Mouse (Mus musculus): Measurements from ENCODE around the gene Kbtbd12. TPM values are rescaled to one million over a fixed set of nuclear protein-coding genes. Genes with fewer than 3 reads are reported as not detected.

The Kbtbd12 gene
- total RNA-seq, 2 experiments from 2014 or later: 0.46 to 3.3 TPM

DNA sequence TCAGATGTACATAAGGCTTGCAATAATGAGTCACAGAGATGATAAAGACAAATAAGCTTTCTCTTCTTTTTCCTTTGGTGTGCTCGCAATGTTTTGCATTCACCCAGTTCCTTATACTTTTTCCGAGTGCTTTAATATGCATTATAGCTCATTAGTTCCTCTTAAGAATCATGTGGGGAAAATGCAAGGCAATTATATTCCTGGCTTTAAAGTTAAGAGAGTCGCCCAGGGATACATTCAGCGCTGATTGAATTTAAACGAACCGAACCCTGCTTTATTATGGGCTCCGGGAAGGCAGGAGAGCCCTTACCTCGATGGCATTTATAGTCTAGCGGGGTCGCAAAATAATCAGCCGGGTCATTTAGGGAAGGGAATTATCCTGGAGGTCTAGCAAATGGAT is 10.8 kb downstream of the Kbtbd12 start:
- no peak for DNase-seq

DNA sequence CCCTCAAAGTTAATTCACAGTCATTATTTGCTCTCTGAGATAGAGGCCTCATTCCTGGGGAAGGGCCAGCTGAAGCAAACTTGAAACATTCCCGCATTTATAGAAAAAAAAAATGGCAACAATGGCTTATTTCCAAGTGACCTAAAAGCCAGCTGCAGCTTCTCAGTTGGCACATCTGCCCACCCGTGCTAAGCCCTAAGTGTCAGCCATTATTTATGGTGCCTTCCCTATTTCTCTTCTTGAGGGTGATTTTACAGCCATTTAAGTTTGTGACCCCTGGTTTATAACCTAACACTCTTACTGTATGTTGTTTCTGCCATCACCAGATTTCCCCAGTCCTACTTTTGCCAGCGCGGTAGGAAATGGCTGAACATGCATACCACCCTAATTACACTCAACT is 11.3 kb downstream of the Kbtbd12 start:
- DNase-seq: no peak

DNA sequence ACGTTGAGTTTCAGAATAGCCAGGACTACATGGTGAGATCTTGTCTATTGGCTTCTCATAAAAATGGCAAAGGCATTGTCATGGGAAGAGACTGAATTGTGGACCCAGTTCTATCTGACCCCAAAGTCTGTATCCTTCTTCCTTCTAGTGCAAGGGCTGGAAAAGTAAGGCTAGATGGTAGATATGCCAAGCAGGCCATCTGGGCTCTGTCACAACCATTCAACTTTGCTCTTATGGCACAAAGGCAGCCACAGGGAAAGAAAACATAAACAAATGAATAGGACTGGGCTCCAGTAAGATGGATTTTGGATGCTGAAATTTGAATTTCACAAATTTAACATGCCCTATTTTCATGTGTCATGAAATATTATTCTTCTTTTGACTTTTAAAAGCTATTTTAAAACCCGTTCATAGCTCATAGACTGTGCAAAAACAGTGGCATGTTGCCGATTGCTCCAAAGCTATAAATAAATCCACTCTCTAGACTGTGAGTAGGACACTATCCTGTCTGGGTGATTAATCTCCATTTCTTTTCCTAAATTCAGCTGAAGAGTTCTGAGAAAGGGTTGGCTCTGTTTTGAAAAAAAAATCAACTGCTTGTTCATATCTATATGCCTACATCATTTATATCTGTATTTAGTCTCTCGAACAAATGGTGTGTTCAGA is 15.8 kb downstream of the Kbtbd12 start:
- DNase-seq: no peak

DNA sequence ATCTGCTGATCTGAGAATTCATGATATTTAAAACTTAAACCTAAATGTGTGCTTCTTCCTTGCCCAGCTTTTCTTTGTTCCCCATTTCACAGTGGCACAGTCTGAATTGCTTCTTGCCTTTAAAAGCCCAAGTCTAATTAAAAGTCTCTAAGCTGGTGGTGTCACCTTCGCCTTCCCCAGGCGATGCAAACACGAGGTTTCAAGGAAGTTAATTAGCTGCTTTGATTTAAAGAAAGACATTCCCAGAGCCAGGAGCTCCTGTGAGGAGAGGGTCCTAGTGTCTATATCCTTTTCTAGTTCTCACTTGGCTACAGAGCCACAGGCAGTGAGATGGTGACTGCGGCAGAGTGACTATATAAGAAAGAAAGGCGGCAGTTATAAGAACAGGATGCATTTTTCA is 18.2 kb downstream of the Kbtbd12 start:
- DNase-seq: no peak

DNA sequence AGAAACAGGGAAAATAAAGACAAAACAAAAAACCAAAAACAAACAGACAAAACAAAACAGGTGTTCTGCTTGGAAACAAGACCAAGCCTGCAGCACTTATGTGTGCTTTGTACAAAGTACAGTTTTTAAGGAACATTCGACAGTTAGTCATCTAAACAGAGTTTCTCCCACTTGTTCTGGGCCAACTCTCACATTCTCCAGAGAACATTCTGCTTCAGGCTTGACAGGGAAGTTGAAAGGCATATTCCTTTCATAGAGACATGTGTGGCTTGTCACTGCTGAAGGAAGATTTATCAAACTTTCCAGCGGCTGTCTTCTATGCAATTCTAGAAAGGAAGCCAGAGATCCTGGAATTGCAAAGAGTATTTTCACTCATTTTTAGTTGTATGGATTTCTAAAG is 22.4 kb downstream of the Kbtbd12 start:
- DNase-seq: no peak

DNA sequence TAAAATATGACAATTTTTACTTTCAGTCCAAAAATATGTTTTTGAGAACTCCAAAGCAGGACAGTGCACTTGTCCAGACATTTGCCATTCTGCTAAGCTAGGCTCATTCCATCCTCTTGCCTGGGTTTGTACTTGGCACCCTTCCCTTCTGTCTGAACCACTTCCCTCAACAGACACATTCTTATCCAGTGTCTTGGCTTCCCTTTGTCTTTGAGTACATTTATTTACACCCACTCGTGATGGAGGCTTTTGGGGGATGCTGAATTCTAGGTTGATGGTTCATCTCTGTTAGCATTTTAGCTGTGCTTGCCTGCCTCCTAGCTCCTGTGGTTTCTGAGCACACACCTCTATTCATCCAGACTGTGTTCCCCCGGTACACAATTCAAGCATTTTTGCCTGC is 31.3 kb downstream of the Kbtbd12 start:
- no peak for DNase-seq

DNA sequence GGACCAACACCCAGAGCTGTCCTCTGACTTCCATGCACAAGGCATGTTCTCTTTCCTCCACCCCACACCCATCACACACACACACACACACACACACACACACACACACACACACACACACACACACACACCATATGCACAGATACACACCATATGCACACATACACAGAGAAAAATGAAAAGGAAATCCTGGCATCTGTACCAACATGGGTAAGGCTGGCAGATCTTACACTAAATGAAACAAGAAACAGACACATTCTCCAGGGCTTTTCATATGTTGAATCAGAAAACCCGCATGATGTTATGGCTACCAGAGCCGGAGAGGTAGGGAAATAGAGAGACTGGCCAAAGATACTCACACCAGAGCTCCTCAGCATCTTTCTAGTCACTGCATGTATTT is 32.0 kb downstream of the Kbtbd12 start:
- DNase-seq: no peak

DNA sequence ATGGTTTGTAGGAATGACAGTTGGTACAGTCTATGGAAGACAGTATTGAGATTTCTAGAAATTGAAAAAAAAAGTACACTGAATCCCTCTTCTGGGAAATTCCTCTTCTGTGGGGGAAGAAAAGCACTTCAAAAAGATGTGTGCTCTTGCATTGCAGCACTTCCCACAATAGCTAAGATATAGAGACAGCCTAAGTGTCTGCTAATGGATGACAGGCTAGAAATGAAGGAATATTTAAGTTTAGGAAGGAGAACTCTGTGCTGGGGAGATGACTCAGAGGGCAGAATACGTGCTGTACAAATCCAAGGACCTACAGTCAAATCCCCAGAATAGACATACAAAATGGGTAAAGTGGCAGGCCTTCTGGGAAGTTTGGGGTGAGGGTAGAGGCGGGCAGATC is 32.5 kb downstream of the Kbtbd12 start:
- DNase-seq: peak in 1 of 2 experiments; percentile 28

DNA sequence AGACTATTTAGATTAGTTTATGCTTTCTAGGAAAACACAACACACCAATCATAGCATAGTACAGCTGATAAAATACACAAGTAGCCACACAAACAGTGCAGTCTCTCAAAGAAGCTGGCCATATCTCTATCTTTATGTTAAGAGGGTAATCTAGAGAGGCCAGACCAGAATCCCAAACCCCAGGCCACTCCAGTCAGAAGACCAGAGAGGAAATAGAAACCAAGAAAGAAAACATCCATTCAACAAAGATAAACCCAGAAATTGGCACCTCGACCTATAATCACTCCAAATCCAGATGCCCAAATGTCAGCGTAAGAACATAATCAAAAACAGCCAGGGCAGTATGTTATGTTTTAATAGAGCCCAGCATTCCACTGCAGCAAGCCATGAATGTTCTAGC is 41.6 kb downstream of the Kbtbd12 start:
- no peak for DNase-seq

DNA sequence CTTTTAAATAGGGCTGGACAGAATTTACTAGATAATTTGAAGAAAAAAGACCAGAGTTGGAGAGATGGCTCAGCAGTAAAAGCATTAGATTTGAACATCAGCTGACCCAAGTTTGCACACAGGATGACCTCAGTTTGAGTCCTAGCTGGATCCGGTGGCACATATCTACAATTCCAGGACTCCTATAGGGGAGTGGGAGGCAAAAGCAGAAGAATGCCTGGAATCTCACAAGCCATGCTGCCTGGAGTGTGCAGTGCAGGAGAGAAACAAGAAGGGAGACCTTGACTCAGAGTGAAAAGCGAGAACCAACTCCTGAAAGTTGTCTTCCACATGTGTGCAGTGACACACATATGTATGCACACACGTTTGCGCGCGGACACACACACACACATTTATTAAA is 45.4 kb downstream of the Kbtbd12 start:
- DNase-seq: no peak

DNA sequence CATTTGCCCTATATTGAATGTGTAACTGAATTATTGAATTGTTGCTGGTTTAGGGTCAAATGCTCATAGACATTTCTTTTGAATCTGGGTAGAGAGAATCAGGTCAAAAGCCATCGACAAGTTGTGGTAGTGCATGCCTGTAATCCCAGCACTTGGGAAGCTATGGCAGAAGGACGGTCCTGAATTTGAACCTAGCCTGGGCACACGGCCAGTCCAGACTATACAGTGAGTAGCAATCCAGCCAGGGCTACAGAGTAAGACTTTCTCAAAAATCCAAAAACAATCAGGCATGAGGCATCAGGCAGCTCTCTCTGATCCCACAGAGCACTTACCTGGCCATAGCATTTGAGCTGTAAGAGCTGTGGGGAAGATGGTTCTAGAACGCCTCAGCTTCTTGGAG is 47.5 kb downstream of the Kbtbd12 start:
- DNase-seq: no peak

DNA sequence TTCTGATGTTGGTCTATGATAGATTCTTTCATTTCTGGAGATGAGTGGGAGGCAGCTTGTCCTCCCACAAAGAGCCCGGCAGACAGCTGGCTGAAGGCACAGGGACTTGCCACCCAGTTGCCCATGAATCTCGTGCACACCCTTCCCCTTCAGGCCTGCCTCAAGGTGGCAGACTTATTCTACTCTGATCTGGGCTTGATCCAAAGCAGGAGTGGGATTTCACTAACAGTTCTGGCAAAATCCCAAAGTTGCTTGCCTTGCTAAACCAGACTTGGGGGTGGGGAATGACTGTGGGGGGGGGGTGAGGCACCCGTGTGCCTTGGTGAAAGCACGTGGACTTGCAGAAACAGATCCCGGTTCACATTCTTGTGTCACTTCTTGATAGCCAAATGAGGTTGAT is 48.2 kb downstream of the Kbtbd12 start:
- DNase-seq: peak; percentile 23 to 44

DNA sequence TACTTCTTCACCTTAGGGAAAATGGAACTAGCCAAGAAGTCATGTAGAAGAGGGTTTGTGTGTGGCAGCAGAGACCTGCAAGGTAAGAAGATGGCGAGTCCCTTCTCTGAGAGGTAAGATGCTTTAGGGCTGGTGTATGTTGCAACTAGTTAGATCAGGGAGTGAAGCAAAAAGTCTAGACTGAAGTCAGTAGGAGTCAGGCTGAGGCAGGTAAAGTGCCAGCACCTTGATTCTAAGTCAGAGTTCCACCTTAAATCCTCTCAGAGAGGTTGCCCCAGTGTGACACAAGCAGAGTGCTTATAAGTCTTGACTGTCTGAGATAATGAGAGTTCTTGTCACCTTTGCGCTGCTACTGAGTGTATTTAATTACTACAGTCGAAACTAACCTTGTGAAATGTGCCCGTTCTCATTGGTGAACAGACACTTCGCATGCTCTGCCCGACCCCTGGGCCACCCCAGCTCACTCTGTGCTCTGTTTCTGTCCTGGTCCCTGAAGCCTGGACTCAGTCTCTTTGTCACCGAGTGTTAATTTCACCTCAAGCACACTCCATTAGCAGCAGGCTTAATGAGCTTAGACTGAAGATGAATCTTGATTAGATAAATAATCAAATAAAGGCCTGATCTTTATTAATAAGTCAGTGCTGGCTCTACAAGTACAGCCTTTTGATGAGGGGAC is 49.0 kb downstream of the Kbtbd12 start:
- DNase-seq: no peak

DNA sequence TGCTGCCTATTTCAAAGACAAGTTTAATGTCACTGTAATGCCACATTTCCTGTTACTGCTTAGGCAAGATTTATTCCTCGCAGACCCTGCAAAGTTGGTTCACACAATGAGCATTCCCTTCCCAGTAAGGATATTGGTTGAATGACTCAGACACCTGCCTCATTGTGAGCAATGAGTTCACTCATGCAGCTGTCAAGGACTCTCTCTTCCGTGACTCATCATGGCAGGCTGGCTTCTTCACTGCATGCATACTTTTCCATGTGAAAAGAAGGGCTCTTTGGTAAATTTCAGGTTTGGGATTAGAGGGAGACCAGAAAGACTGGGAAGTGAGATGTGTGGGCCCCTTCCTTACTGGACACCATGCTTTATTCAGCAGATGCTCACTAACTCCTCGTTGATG is 50.7 kb downstream of the Kbtbd12 start:
- peak; percentile 65 to 68 for DNase-seq

DNA sequence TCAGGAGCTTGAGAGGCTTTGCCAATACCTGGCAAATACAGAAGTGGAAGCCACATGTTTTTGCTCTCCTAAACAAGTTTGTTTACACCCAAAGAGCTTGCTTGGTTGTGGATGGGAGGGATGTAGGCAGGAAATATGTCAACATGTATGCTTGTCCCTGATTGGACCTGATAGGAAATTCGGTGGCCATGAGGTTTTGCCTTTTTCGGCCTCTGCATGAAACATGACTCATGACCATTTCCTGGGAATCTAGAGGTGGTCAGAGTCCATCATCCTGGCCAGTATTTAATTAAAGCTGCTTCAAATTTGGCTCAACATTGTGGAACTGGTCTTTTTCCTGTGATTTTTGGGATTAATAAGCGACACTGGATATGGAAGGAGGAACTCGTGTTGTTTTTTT is 53.8 kb downstream of the Kbtbd12 start:
- no peak for DNase-seq

DNA sequence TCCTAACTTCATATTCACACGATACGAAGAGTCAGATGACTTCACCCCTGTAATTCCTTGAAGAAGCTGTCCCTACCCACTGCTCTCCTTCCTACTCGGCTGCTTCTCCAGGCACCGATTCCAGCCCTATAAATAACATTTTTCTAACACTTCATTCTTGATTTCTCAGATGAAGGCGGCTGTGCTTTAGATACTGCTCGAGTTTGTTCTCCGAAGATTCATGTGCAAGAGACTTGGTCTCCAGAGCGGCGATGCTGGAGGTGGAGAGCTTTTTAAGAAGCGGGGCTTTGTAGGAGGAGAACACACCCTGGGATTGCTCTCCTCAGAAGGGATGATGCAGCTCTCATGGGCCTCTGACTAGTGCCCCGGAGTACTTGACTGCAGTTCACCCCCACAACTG is 61.3 kb downstream of the Kbtbd12 start:
- DNase-seq: no peak

DNA sequence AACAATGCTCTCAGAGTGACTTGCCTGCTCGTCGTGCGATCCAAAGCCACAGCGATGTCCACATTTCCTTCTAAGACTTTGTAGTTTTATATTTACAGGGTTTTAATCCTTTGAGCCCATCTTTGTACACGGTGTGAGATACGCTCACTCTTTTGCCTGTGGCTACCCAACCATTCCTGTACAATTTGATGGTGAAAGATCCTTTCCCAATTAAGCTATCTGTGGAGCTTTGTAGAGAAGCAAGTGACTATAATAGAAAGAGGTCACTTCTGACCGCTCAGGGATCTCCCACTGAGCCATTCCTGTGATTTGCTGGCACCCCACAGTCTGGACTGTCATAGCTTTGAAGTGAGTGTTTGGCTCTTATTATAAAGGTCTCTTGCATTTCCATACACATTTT is 71.1 kb downstream of the Kbtbd12 start:
- no peak for DNase-seq

DNA sequence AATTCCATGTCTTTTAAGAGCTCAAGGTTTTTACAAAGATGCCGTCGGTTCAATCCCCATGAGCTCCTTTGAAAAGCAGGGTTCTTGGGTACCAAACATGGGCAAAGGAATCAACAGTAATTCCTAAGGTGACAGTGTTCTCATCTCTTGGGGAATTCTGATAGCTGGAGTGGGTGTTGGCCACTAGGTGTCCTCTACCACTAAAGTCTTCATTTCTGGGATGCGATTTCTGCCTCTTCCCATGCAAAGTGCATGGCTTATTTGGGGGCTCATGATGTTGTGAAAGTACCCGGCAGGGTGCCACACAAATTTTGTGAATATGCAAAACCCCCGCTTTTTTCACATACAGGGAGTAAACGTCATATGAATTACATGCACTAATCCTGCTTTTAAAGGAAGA is 72.7 kb downstream of the Kbtbd12 start:
- no peak for DNase-seq

DNA sequence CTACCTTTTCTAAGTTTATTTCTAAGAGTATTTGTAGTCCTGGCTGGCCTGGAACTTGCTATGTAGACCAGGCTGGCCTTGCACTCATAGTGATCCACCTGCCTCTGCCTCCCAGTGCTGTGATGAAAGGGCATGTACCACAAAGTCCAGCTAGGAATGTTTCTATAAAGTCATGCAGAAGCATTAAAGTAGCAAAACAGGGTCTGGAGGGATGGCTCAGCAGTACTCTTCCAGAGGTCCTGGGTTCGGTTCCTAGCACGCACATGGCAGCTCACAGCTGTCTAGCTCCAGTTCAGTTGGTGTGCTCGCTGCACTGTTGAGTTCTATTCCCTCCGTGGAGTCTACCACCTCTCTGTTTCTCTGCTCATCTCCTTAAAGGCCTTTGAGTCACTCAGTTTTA is 77.6 kb downstream of the Kbtbd12 start:
- DNase-seq: no peak

DNA sequence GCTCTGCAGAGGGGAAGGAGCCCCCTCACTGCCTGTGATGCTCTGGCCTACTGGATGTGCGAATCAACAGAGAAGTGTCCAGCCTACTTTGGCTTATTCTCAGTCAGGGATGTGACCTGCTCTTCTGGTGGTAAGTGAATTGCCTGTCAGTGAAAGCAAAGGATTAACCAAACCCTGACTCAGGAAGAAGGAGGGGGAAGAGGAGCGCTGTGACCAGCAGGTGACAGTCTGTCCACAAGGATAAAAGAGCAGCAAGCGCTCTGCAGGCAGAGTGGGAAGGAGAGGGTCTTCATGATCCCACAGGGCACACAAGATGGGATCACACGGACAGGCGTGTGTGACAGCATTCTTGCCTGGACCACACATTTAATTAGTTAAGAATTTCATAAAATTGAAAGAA is 78.1 kb downstream of the Kbtbd12 start:
- DNase-seq: no peak

DNA sequence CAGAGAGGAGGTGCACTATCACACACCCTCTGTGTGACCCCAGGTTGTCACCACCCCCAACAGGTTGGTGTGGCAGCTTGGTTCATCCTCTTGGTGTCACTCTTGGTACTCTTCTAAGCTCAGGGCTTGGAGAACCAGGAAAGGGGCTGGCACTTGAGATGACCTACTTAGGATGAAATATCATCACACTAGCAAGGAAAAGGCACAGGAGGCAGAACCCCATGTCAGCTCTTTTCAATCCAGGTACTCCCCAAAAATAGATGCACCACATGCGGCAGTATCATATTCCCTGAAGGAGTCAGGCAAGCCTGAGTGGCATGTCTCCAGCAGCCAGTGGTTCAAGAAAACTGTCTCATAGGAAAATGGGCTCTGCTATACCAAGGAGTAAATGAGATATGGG is 79.7 kb downstream of the Kbtbd12 start:
- DNase-seq: peak; percentile 21 to 33

DNA sequence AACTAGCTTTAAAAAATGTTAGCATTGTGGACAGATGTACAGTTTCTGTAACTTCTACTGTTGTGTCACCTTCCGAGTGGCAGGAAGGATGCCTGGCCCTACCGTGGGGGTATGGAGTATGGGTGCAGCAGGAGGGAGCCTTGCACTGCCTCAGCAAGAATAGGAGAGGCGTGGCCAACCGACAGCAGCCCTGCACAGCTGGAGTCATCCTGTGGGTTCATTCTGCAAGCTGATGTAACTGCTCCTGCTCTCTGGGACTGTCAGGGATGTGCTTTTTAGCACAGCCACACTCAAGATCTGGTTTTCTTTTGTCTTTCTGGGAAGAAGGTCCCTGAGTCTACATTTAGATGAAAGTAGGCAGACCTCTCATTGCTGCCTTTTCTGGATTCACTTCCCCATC is 80.2 kb downstream of the Kbtbd12 start:
- DNase-seq: no peak

DNA sequence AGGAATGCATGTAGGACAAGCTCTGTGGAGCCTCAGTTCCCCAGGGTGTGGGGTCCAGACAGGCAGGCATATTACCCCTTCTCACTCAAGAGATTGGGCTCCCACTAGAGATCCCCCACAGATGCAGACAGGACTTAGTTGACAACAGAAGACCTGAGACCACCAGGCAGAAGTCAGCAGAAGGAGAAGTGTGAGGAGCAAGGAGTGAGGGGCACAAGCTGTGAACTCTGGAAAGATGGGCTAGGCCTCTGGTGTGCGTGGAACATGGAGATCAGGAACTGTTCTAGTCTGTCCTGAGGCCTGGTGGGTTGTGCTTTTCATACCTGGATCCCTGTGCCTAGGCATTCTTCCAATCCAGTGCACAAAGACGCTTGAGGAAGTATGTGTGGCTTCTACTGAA is 87.8 kb downstream of the Kbtbd12 start:
- DNase-seq: no peak

DNA sequence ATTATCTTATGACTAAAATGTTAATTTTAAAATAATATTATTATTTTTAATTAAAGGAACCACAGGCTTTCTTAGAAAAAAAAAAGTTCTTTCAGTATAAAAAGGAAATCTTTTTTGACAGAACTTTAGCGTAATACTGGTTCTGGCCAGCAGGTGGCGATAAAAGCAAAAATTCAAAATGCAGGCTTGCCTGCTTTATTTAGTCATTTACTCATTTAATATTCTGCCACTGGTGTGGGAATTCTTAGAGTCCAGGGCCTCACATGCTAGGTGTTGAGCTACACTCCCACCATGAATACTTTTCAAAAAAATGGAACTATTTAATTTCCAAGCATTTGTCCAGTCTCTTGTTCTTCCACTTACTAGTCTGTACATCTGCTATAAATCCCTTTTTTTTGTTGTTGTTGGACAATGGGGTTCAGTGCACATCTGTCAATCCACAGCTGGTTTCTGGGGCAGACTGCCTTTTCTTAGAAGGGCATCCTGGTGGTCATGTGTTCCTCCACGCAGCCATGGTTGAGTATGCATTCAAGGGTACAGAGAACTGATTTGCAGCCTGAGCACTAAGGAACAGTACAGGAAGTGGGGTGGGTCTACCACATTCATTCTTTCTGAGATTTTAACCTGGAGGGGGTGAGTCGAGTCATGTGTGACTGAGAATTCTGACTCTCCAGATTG is 88.5 kb downstream of the Kbtbd12 start:
- peak; percentile 57 to 65 for DNase-seq
